Mouse (Mus musculus): Measurements from ENCODE around the gene Iqcf3. TPM values are rescaled to one million over a fixed set of nuclear protein-coding genes. Genes with fewer than 3 reads are reported as not detected.

The Iqcf3 gene
- polyA plus RNA-seq, 1 experiment from 2014 or later: not detected

- peak within 1 kb of the TSS; percentile 46; the same call in 1 of the 2 replicates for H3K27ac ChIP-seq (ENCODE audit: low read depth, low read length)
- H3K36me3 ChIP-seq (ENCODE audit: control insufficient read depth, insufficient read depth): peaks cover 17% of the 10 kb centered on the region
- H3K4me3 ChIP-seq (ENCODE audit: low read depth, low read length): peak within 1 kb of the TSS; percentile 26
- peaks cover 8% of the 10 kb centered on the region for H3K4me1 ChIP-seq (replicated peaks; ENCODE audit: control insufficient read depth, insufficient read depth, low read length)
- H3K27me3 ChIP-seq (replicated peaks; ENCODE audit: control insufficient read depth, insufficient read depth, low read length): no peaks in the 10 kb centered on the region
- 81% methylated on average over 10 of the region's 10 CpGs for WGBS
- no peak for TF ChIP-seq CTCF (IDR thresholded peaks at IDR 0.05; ENCODE audit: low read depth)
- peak within 1 kb of the TSS; percentile 37; the same call in 1 of the 2 replicates for H3K9ac ChIP-seq (ENCODE audit: low read depth, low read length)
- H3K4me2 ChIP-seq (replicated peaks; ENCODE audit: low read depth): peak within 1 kb of the TSS; percentile 53
- no peaks in the 10 kb centered on the region for H3K9me3 ChIP-seq (ENCODE audit: control insufficient read depth)
- ATAC-seq: no peak
These were observed 85.8 kb downstream of the Iqcf3 start, which contains the start of gene Rrp9 for GRCm38 (mm10) chr9:106475663-106476001. Gene Rrp9 (plus strand): TSS chr9:106475963.

GRCm38 (mm10) chr9:106475046-106475445, 86.4 kb downstream of the Iqcf3 start:
- no peak overlapping the region for H3K9ac ChIP-seq (ENCODE audit: low read depth, low read length)
- TF ChIP-seq CTCF (IDR thresholded peaks at IDR 0.05; ENCODE audit: low read depth): no peak
- no peaks in the 10 kb centered on the region for H3K27me3 ChIP-seq (replicated peaks; ENCODE audit: control insufficient read depth, insufficient read depth, low read length)
- H3K9me3 ChIP-seq (ENCODE audit: control insufficient read depth): no peaks in the 10 kb centered on the region
- H3K4me3 ChIP-seq (ENCODE audit: low read depth, low read length): no peak overlapping the region
- no peak for ATAC-seq
- peaks cover 12% of the 10 kb centered on the region; the same call in 1 of the 2 replicates for H3K36me3 ChIP-seq (ENCODE audit: control insufficient read depth, insufficient read depth)
- H3K27ac ChIP-seq (ENCODE audit: low read depth, low read length): no peak overlapping the region
- H3K4me2 ChIP-seq (replicated peaks; ENCODE audit: low read depth): 0 out of 2 replicates have a peak overlapping the region, but pooled peaks have one; percentile 53
- 70% methylated on average over 7 of the region's 7 CpGs for WGBS
- peaks cover 8% of the 10 kb centered on the region for H3K4me1 ChIP-seq (replicated peaks; ENCODE audit: control insufficient read depth, insufficient read depth, low read length)

GRCm38 (mm10) chr9:106474456-106474855, 87.0 kb downstream of the Iqcf3 start:
- 12% methylated on average over 6 of the region's 6 CpGs for WGBS
- no peak for ATAC-seq
- peaks cover 6% of the 10 kb centered on the region; the same call in 1 of the 2 replicates for H3K36me3 ChIP-seq (ENCODE audit: control insufficient read depth, insufficient read depth)
- no peaks in the 10 kb centered on the region for H3K27me3 ChIP-seq (replicated peaks; ENCODE audit: control insufficient read depth, insufficient read depth, low read length)
- H3K4me2 ChIP-seq (replicated peaks; ENCODE audit: low read depth): no peak overlapping the region
- no peak overlapping the region for H3K4me3 ChIP-seq (ENCODE audit: low read depth, low read length)
- H3K9ac ChIP-seq (ENCODE audit: low read depth, low read length): no peak overlapping the region
- H3K9me3 ChIP-seq (ENCODE audit: control insufficient read depth): no peaks in the 10 kb centered on the region
- H3K4me1 ChIP-seq (replicated peaks; ENCODE audit: control insufficient read depth, insufficient read depth, low read length): peaks cover 8% of the 10 kb centered on the region
- no peak overlapping the region for H3K27ac ChIP-seq (ENCODE audit: low read depth, low read length)
- peak; percentile 89 for TF ChIP-seq CTCF (IDR thresholded peaks at IDR 0.05; ENCODE audit: low read depth)

GRCm38 (mm10) chr9:106473753-106474105, 87.7 kb downstream of the Iqcf3 start:
- Histone ChIP-seq H3K4me1 (replicated peaks; ENCODE audit: control insufficient read depth, insufficient read depth, low read length) (peaks cover 8% of the 10 kb centered on the region), H3K4me2 (replicated peaks; ENCODE audit: low read depth) (no peak overlapping the region), H3K27me3 (replicated peaks; ENCODE audit: control insufficient read depth, insufficient read depth, low read length) (no peaks in the 10 kb centered on the region), H3K36me3 (ENCODE audit: control insufficient read depth, insufficient read depth) (no peaks in the 10 kb centered on the region; the same call in 1 of the 2 replicates), H3K9ac (ENCODE audit: low read depth, low read length) (no peak overlapping the region), H3K27ac (ENCODE audit: low read depth, low read length) (no peak overlapping the region), H3K9me3 (ENCODE audit: control insufficient read depth) (no peaks in the 10 kb centered on the region), H3K4me3 (ENCODE audit: low read depth, low read length) (no peak overlapping the region)
- no peak for TF ChIP-seq CTCF (IDR thresholded peaks at IDR 0.05; ENCODE audit: low read depth)
- ATAC-seq: no peak
- 80% methylated on average over 5 of the region's 5 CpGs for WGBS

GRCm38 (mm10) chr9:106473081-106473752, 88.2 kb downstream of the Iqcf3 start:
- Histone ChIP-seq H3K9ac (ENCODE audit: low read depth, low read length) (no peak overlapping the region), H3K36me3 (ENCODE audit: control insufficient read depth, insufficient read depth) (no peaks in the 10 kb centered on the region; the same call in 1 of the 2 replicates), H3K4me2 (replicated peaks; ENCODE audit: low read depth) (no peak overlapping the region), H3K4me1 (replicated peaks; ENCODE audit: control insufficient read depth, insufficient read depth, low read length) (peaks cover 8% of the 10 kb centered on the region), H3K27me3 (replicated peaks; ENCODE audit: control insufficient read depth, insufficient read depth, low read length) (no peaks in the 10 kb centered on the region), H3K9me3 (ENCODE audit: control insufficient read depth) (no peaks in the 10 kb centered on the region), H3K27ac (ENCODE audit: low read depth, low read length) (no peak overlapping the region), H3K4me3 (ENCODE audit: low read depth, low read length) (no peak overlapping the region)
- TF ChIP-seq CTCF (IDR thresholded peaks at IDR 0.05; ENCODE audit: low read depth): no peak
- no peak for ATAC-seq
- 79% methylated on average over 16 of the region's 16 CpGs for WGBS

- H3K9ac ChIP-seq (ENCODE audit: low read depth, low read length): no peak overlapping the region
- no peaks in the 10 kb centered on the region; the same call in 1 of the 2 replicates for H3K36me3 ChIP-seq (ENCODE audit: control insufficient read depth, insufficient read depth)
- ATAC-seq: no peak
- peak overlapping the region; percentile 24; the same call in 1 of the 2 replicates for H3K27ac ChIP-seq (ENCODE audit: low read depth, low read length)
- no peaks in the 10 kb centered on the region for H3K27me3 ChIP-seq (replicated peaks; ENCODE audit: control insufficient read depth, insufficient read depth, low read length)
- WGBS: 47% methylated on average over 4 of the region's 4 CpGs
- H3K4me2 ChIP-seq (replicated peaks; ENCODE audit: low read depth): no peak overlapping the region
- peaks cover 8% of the 10 kb centered on the region for H3K4me1 ChIP-seq (replicated peaks; ENCODE audit: control insufficient read depth, insufficient read depth, low read length)
- H3K9me3 ChIP-seq (ENCODE audit: control insufficient read depth): no peaks in the 10 kb centered on the region
- no peak overlapping the region for H3K4me3 ChIP-seq (ENCODE audit: low read depth, low read length)
- no peak for TF ChIP-seq CTCF (IDR thresholded peaks at IDR 0.05; ENCODE audit: low read depth)
These were observed 89.1 kb downstream of the Iqcf3 start for GRCm38 (mm10) chr9:106472321-106472720.
